27 mouse cellular contexts compared by ENCODE assay signal in the genomic region with DNA sequence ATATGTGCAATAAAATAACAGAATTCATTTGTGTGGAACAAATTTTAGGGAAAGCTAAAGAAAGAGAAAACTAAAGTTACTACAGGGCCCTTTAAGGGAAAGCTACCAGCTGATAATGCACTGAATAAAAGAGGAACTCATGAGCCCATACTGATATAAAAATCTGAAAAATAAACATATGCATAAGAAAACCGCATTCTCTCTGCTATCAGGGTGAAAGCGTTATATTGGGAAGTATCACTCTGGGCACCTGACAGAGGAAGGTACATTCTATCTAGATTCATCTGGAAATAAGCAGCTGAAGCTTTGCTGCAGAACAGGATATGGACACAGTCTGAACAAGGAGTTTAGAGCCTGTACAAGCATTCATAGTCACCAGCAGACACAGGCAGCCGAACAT.
"Had no signal": no experiment of that assay in that cellular context is flagged by ENCODE, and none has a peak within 500 bp of the region (broad histone marks: within the 10 kb centered on the region; RNA-seq: fewer than 3 reads in every experiment).

No protein-coding gene starts in this region.

- H3K36me3 ChIP-seq: heart, embryonic 15.5 days; limb, embryonic 15.5 days; liver, embryonic 12.5 days had no signal

- H3K9me3 ChIP-seq: heart, embryonic 13.5 days; heart, embryonic 15.5 days; hindbrain, embryonic 13.5 days; hindbrain, embryonic 15.5 days; kidney, embryonic 15.5 days; limb, embryonic 13.5 days; limb, embryonic 15.5 days; liver, embryonic 12.5 days had no signal

- DNase-seq: gastrocnemius, postnatal 14 days; gastrocnemius, postnatal 36 days; heart, adult 11 months; heart, adult 2 months; heart, postnatal 14 days; heart, postnatal 36 days; kidney, adult 11 months; kidney, adult 2 months; kidney, adult 9 months; kidney, postnatal 14 days; kidney, postnatal 36 days; layer of hippocampus, adult 9-11 months; layer of hippocampus, postnatal 36 days; left cerebral cortex, postnatal 4 days had no signal

- H3K27me3 ChIP-seq: heart, embryonic 13.5 days; heart, embryonic 15.5 days; hindbrain, embryonic 13.5 days; hindbrain, embryonic 15.5 days; kidney, embryonic 15.5 days; limb, embryonic 13.5 days; limb, embryonic 15.5 days; liver, embryonic 12.5 days had no signal

- H3K27ac ChIP-seq: heart, adult 2 months; heart, embryonic 13.5 days; heart, embryonic 15.5 days; hindbrain, embryonic 13.5 days; hindbrain, embryonic 15.5 days; hindbrain, postnatal 0 days; kidney, embryonic 15.5 days; kidney, postnatal 0 days; limb, embryonic 13.5 days; limb, embryonic 15.5 days; liver, embryonic 12.5 days; liver, embryonic 14.5 days had no signal

- H3K4me3 ChIP-seq: heart, adult 2 months; heart, embryonic 13.5 days; heart, embryonic 15.5 days; hindbrain, embryonic 13.5 days; hindbrain, embryonic 15.5 days; kidney, embryonic 15.5 days; limb, embryonic 13.5 days; limb, embryonic 15.5 days; liver, embryonic 12.5 days had no signal

- H3K4me2 ChIP-seq: heart, embryonic 11.5 days; heart, embryonic 13.5 days; heart, embryonic 15.5 days; hindbrain, embryonic 13.5 days; hindbrain, embryonic 15.5 days; kidney, embryonic 15.5 days; limb, embryonic 13.5 days; limb, embryonic 15.5 days; liver, embryonic 12.5 days had no signal

- ATAC-seq: hindbrain, postnatal 0 days; intestine, embryonic 16.5 days; liver, embryonic 12.5 days had no signal

- H3K4me1 ChIP-seq: heart, embryonic 13.5 days; heart, embryonic 15.5 days; hindbrain, embryonic 13.5 days; hindbrain, embryonic 15.5 days; kidney, embryonic 15.5 days; limb, embryonic 13.5 days; limb, embryonic 15.5 days; liver, embryonic 12.5 days had no signal

- H3K9ac ChIP-seq: heart, embryonic 13.5 days; heart, embryonic 15.5 days; hindbrain, embryonic 13.5 days; hindbrain, embryonic 15.5 days; kidney, embryonic 15.5 days; limb, embryonic 13.5 days; limb, embryonic 15.5 days; liver, embryonic 12.5 days; liver, embryonic 14.5 days had no signal
